Mouse (Mus musculus): ENCODE data around the gene Mfsd4a.

DNA sequence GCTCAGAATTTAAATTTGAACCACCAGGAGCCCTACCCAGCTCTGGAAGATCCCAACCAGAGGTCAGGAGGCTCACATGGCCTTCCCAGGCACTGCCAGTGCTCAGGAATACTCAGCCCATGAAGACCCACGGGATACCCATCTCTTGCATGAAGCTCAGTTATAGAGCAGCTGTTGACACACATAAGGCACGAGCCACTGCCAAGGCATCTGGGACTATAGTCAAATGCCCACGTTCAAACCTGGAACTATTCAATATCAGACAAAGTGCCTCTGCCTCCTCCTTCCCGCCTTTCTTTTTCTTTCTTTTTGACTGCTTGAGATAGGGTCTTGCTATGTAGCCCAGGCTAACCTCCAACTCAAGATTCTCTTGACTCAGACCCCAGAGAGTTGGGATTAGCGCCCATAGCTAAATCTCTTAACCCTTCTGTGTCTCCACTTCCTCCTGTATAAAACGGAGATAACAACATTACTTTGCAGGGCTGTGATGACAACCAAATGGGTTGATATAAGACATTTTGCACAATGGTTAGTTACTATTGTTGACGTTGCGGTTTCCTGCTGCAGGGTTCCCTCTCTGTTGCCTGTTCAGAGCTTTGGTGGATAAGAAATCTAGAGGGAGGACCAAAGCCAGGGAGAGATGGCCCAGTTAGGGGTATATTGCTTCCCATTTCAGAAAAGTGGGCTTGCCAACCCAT lies 2.2 kb downstream of the Mfsd4a start:
- TF ChIP-seq CTCF (conservative IDR thresholded peaks at IDR 0.05; ENCODE audit: low read length) (no peak), NANOG (IDR thresholded peaks at IDR 0.05; ENCODE audit: borderline replicate concordance, low read length) (no peak)

Data from E14TG2a.4 (cell line).